Mouse (Mus musculus) lung, adult 2 months (tissue): ENCODE results near the gene Ikzf5.
"Not testable (repeated sequence)": the region's sequence is repeated elsewhere in the genome, so short reads cannot be mapped to it uniquely, and the experiment has no call there.

ENCODE experiments used
- CTCF ChIP-seq: fragments of 200-500 bp; IDR thresholded peaks from 2 replicates; pipeline ENCODE4 v1.5.1; 2011; ENCODE audit warnings: mild to moderate bottlenecking, low read length, control low read depth; ENCODE audit not compliant: insufficient read depth
- POLR2A ChIP-seq: fragments of 200-500 bp; IDR thresholded peaks from 2 replicates; pipeline ENCODE4 v1.6.1; 2011; ENCODE audit warnings: low read depth, mild to moderate bottlenecking, control low read depth, low read length, borderline replicate concordance; ENCODE audit errors: extremely low read depth

GRCm38 (mm10) chr7:131391761-131392160 lies 18.6 kb downstream of the Ikzf5 start:
- TF ChIP-seq CTCF, POLR2A: not testable (repeated sequence)
